Mouse (Mus musculus) forebrain, embryonic 12.5 days (tissue): ENCODE data around the gene Fam19a3. TPM values are rescaled to one million over a fixed set of nuclear protein-coding genes. Genes with fewer than 3 reads are reported as not detected.
"Not testable (repeated sequence)": the region's sequence is repeated elsewhere in the genome, so short reads cannot be mapped to it uniquely, and the experiment has no call there.

ENCODE experiments used
- ATAC-seq: fragments of 200-750 bp; cut with Nextera tagmentation; 2 replicates; pipeline ENCODE4 v1.8.0; 2017; ENCODE audit warnings: moderate TSS enrichment; ENCODE audit not compliant: low FRiP score
- H3K27ac ChIP-seq: fragments of 300-500 bp; sonication (generic); 2 replicates; pipeline ENCODE4 v1.5.1; 2016; ENCODE audit warnings: mild to moderate bottlenecking
- H3K27me3 ChIP-seq: fragments of 300-500 bp; sonication (generic); 2 replicates; pipeline ENCODE4 v1.6.1; 2016; ENCODE audit warnings: mild to moderate bottlenecking
- H3K36me3 ChIP-seq: fragments of 300-500 bp; sonication (generic); replicated peaks from 2 replicates; pipeline ENCODE4 v1.6.1; 2016; ENCODE audit warnings: mild to moderate bottlenecking
- H3K4me1 ChIP-seq: fragments of 300-500 bp; sonication (generic); 2 replicates; pipeline ENCODE4 v1.6.1; 2016
- H3K4me2 ChIP-seq: fragments of 300-500 bp; sonication (generic); 2 replicates; pipeline ENCODE4 v1.6.1; 2016; ENCODE audit warnings: mild to moderate bottlenecking, moderate library complexity
- H3K4me3 ChIP-seq: fragments of 300-500 bp; sonication (generic); replicated peaks from 2 replicates; pipeline ENCODE4 v1.5.1; 2016; ENCODE audit warnings: mild to moderate bottlenecking
- H3K9ac ChIP-seq: fragments of 300-500 bp; sonication (generic); 2 replicates; pipeline ENCODE4 v1.6.1; 2016; ENCODE audit warnings: mild to moderate bottlenecking
- H3K9me3 ChIP-seq: fragments of 300-500 bp; sonication (generic); 2 replicates; pipeline ENCODE4 v1.6.1; 2016
- WGBS: fragments of 180-500 bp; shearing (Covaris S2); methylation state at CpG from one replicate; pipeline ENCODE4 v1.1.7; 2016; 5-methylcytosine and 5-hydroxymethylcytosine counted together
- polyA plus RNA-seq: library from polyadenylated mRNA; unstranded; fragments of >200 nt; fragmentation: Nextera tagmentation; extraction: Ambion mirVana; gene quantifications from 2 replicates; pipeline ENCODE4 v1.2.1, GENCODE M21; 2016

Fam19a3 gene
- polyA plus RNA-seq = 0.23 TPM in 1 of 2 replicates, not detected in the other

- no peaks in the 10 kb centered on the region for H3K36me3 ChIP-seq
- no peak within 1 kb of the TSS for H3K27ac ChIP-seq
- H3K4me1 ChIP-seq = peaks cover 24% of the 10 kb centered on the region
- H3K4me3 ChIP-seq = peak within 1 kb of the TSS; percentile 44
- WGBS = under 1% methylated on average over 26 of the region's 26 CpGs
- H3K27me3 ChIP-seq = peaks cover 99% of the 10 kb centered on the region
- H3K4me2 ChIP-seq = peak within 1 kb of the TSS; percentile 80
- ATAC-seq = peak; percentile 17; the same call in 1 of the 2 replicates
- no peaks in the 10 kb centered on the region for H3K9me3 ChIP-seq
- peak within 1 kb of the TSS; percentile 44 for H3K9ac ChIP-seq
These were observed at the start of gene Fam19a3 for GRCm38 (mm10) chr3:104781471-104781903. Fam19a3 (minus strand) TSS chr3:104781840.

- Histone ChIP-seq H3K9me3 (no peaks in the 10 kb centered on the region), H3K4me3 (no peak overlapping the region), H3K9ac (no peak overlapping the region), H3K4me1 (peaks cover 14% of the 10 kb centered on the region), H3K27me3 (no peaks in the 10 kb centered on the region), H3K4me2 (no peak overlapping the region), H3K36me3 (peaks cover 34% of the 10 kb centered on the region), H3K27ac (no peak overlapping the region)
- whole genome bisulfite sequencing = 88% methylated on average over 3 of the region's 3 CpGs
- ATAC-seq = no peak
These were observed 40.8 kb upstream of the Fam19a3 start for GRCm38 (mm10) chr3:104822413-104822812.

GRCm38 (mm10) chr3:104820426-104820825, 38.8 kb upstream of the Fam19a3 start:
- Histone ChIP-seq H3K36me3 (peaks cover 21% of the 10 kb centered on the region), H3K9me3 (no peaks in the 10 kb centered on the region), H3K27me3 (no peaks in the 10 kb centered on the region), H3K9ac (no peak overlapping the region), H3K4me1 (peaks cover 23% of the 10 kb centered on the region), H3K4me2 (no peak overlapping the region), H3K4me3 (no peak overlapping the region), H3K27ac (no peak overlapping the region)
- 47% methylated on average over 1 of the region's 1 CpGs for WGBS
- no peak for ATAC-seq

GRCm38 (mm10) chr3:104818749-104819134, 37.1 kb upstream of the Fam19a3 start:
- H3K27ac ChIP-seq = 0 out of 2 replicates have a peak overlapping the region, but pooled peaks have one; percentile 71
- H3K4me2 ChIP-seq = peak overlapping the region; percentile 98
- peaks cover 18% of the 10 kb centered on the region for H3K36me3 ChIP-seq
- 9% methylated on average over 3 of the region's 3 CpGs for WGBS
- H3K4me1 ChIP-seq = peaks cover 23% of the 10 kb centered on the region
- no peak overlapping the region; the same call in 1 of the 2 replicates for H3K9ac ChIP-seq
- no peaks in the 10 kb centered on the region for H3K9me3 ChIP-seq
- no peaks in the 10 kb centered on the region for H3K27me3 ChIP-seq
- peak overlapping the region; percentile 80 for H3K4me3 ChIP-seq
- ATAC-seq = no peak

- peaks cover 18% of the 10 kb centered on the region for H3K36me3 ChIP-seq
These were observed 36.5 kb upstream of the Fam19a3 start, which contains the start of gene Mov10 for GRCm38 (mm10) chr3:104817991-104818748. Mov10 (minus strand) TSS chr3:104818563.

GRCm38 (mm10) chr3:104817481-104817990, 35.9 kb upstream of the Fam19a3 start:
- Histone ChIP-seq H3K27me3 (no peaks in the 10 kb centered on the region), H3K9ac (peak overlapping the region; percentile 83), H3K9me3 (no peaks in the 10 kb centered on the region), H3K4me1 (peaks cover 23% of the 10 kb centered on the region), H3K4me2 (peak overlapping the region; percentile 98), H3K36me3 (peaks cover 15% of the 10 kb centered on the region), H3K27ac (peak overlapping the region; percentile 71), H3K4me3 (peak overlapping the region; percentile 80)
- under 1% methylated on average over 43 of the region's 46 CpGs for WGBS
- ATAC-seq = peak; percentile 83

More at GRCm38 (mm10) chr3:104817991-104818748, 36.5 kb upstream of the Fam19a3 start, which contains the start of gene Mov10:
- peak within 1 kb of the TSS; percentile 71 for H3K27ac ChIP-seq
- peaks cover 23% of the 10 kb centered on the region for H3K4me1 ChIP-seq
- no peaks in the 10 kb centered on the region for H3K27me3 ChIP-seq
- no peaks in the 10 kb centered on the region for H3K9me3 ChIP-seq
- under 1% methylated on average over 35 of the region's 40 CpGs for WGBS
- peak; percentile 74 for ATAC-seq
- peak within 1 kb of the TSS; percentile 80 for H3K4me3 ChIP-seq
- peak within 1 kb of the TSS; percentile 98 for H3K4me2 ChIP-seq
- H3K9ac ChIP-seq = peak within 1 kb of the TSS; percentile 83

GRCm38 (mm10) chr3:104816130-104816529, 34.5 kb upstream of the Fam19a3 start:
- H3K36me3 ChIP-seq = peaks cover 5% of the 10 kb centered on the region; the same call in 1 of the 2 replicates
- no peaks in the 10 kb centered on the region for H3K9me3 ChIP-seq
- no peak overlapping the region for H3K4me3 ChIP-seq
- no peaks in the 10 kb centered on the region for H3K27me3 ChIP-seq
- H3K27ac ChIP-seq = no peak overlapping the region
- ATAC-seq = no peak
- WGBS = 96% methylated on average over 7 of the region's 7 CpGs
- no peak overlapping the region for H3K4me2 ChIP-seq
- H3K9ac ChIP-seq = no peak overlapping the region
- peaks cover 23% of the 10 kb centered on the region for H3K4me1 ChIP-seq

- Histone ChIP-seq H3K9ac (no peak overlapping the region), H3K9me3 (no peaks in the 10 kb centered on the region), H3K36me3 (no peaks in the 10 kb centered on the region), H3K4me2 (no peak overlapping the region), H3K27me3 (no peaks in the 10 kb centered on the region), H3K4me3 (no peak overlapping the region), H3K27ac (no peak overlapping the region), H3K4me1 (peaks cover 23% of the 10 kb centered on the region)
- 76% methylated on average over 2 of the region's 2 CpGs for WGBS
- ATAC-seq = no peak
These were observed 33.7 kb upstream of the Fam19a3 start for GRCm38 (mm10) chr3:104815346-104815745.

GRCm38 (mm10) chr3:104814746-104815145, 33.1 kb upstream of the Fam19a3 start:
- H3K9ac ChIP-seq = no peak overlapping the region
- no peak for ATAC-seq
- no peaks in the 10 kb centered on the region for H3K27me3 ChIP-seq
- H3K4me1 ChIP-seq = peaks cover 23% of the 10 kb centered on the region
- 97% methylated on average over 1 of the region's 1 CpGs for WGBS
- H3K9me3 ChIP-seq = no peaks in the 10 kb centered on the region
- H3K4me3 ChIP-seq = no peak overlapping the region
- no peak overlapping the region for H3K27ac ChIP-seq
- H3K4me2 ChIP-seq = no peak overlapping the region
- H3K36me3 ChIP-seq = no peaks in the 10 kb centered on the region

- H3K27me3 ChIP-seq, H3K9me3 ChIP-seq, H3K4me3 ChIP-seq, ATAC-seq, H3K36me3 ChIP-seq, H3K27ac ChIP-seq, H3K9ac ChIP-seq, H3K4me2 ChIP-seq: not testable (repeated sequence)
- 94% methylated on average over 7 of the region's 7 CpGs for WGBS
- H3K4me1 ChIP-seq = peaks cover 13% of the 10 kb centered on the region
These were observed 31.6 kb upstream of the Fam19a3 start for GRCm38 (mm10) chr3:104813227-104813626.

GRCm38 (mm10) chr3:104812254-104812653, 30.6 kb upstream of the Fam19a3 start:
- ATAC-seq = no peak

GRCm38 (mm10) chr3:104811752-104812151, 30.1 kb upstream of the Fam19a3 start:
- ATAC-seq = no peak
- Histone ChIP-seq H3K27ac (no peak overlapping the region), H3K9ac (no peak overlapping the region), H3K9me3 (no peaks in the 10 kb centered on the region), H3K4me3 (no peak overlapping the region), H3K4me1 (peaks cover 2% of the 10 kb centered on the region; the same call in 1 of the 2 replicates), H3K4me2 (no peak overlapping the region), H3K36me3 (no peaks in the 10 kb centered on the region), H3K27me3 (no peaks in the 10 kb centered on the region)
- WGBS = 15% methylated on average over 3 of the region's 3 CpGs

More at GRCm38 (mm10) chr3:104812254-104812653, 30.6 kb upstream of the Fam19a3 start:
- Histone ChIP-seq H3K27ac (no peak overlapping the region), H3K36me3 (no peaks in the 10 kb centered on the region), H3K4me2 (no peak overlapping the region), H3K9ac (no peak overlapping the region), H3K9me3 (no peaks in the 10 kb centered on the region), H3K4me1 (peaks cover 7% of the 10 kb centered on the region), H3K4me3 (no peak overlapping the region), H3K27me3 (no peaks in the 10 kb centered on the region)
- WGBS = 83% methylated on average over 4 of the region's 4 CpGs
